Mouse (Mus musculus) megakaryocyte-erythroid progenitor cell, adult 5-6 weeks (primary cell): ENCODE measurements around the gene Chmp6. TPM values are rescaled to one million over a fixed set of nuclear protein-coding genes. Genes with fewer than 3 reads are reported as not detected.

Source experiments
- ATAC-seq: replicated peaks from 2 replicates; pipeline ENCODE4 v1.8.0; 2016; ENCODE audit warnings: mild to moderate bottlenecking, inconsistent platforms; ENCODE audit not compliant: severe bottlenecking, poor library complexity, low FRiP score, low TSS enrichment
- total RNA-seq, 2 experiments: library from RNA; stranded (forward) in 1 of 2; stranded (reverse) in 1 of 2; fragments of 200-1000, 215-1000 nt in 1 of 2; fragments of >200 nt in 1 of 2; fragmentation: Nextera tagmentation in 1 of 2; gene quantifications; 2 replicates each; pipeline ENCODE4 v1.2.3; 2014 to 2017

The Chmp6 gene
- total RNA-seq, 2 experiments from 2014 or later, result 17.7 to 25.2 TPM

DNA sequence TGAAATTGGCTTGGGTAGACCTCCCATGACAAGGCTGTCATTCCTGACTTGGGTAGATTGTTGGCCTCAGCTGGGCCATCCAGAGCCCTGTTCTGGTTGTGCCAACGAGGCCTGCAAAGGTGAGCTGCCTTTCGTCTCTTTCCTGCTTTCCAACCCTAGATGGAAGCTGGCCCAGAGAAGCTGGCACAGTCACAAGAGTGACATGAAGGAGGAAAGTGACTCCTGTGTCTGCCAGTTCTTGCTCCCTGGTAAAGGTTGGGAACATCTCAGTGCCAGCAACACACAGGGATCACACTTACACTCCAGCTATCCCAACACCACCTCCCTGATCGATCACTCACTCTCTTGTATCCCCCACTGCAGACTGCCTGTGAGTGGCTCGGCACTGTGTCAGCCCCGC, 7.4 kb upstream of the Chmp6 start:
- ATAC-seq, result no peak

DNA sequence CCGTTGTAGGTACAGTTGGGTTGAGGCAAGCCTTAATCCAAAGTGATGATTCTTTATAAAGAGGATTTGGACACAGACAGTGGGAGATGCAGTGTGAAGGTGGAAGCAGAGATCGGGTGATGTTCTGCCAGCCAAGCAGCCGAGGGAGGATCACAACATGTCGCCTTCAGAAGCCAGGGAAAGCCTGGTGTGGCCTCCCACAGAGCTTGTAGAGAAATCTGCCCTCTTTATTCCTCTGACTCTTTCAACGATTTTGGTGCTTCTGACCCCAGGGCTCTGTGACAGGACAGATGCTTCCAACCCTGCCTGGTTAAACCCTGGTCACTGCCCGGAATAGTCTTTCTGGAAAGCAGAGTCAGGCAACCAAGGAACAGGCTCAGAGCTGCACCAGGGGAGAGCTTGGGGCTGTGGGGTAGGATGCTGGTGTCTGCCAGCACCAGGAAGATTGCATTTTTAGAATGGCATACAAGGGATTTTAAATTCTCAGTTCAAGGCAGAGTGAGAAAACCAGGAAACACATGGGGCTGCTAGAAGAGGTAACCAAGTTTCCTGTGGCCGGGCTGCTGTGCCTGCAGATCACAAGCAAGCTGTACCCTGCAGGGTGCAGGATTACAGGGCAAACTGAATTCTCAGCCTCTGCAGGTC, 6.1 kb upstream of the Chmp6 start:
- no peak for ATAC-seq

DNA sequence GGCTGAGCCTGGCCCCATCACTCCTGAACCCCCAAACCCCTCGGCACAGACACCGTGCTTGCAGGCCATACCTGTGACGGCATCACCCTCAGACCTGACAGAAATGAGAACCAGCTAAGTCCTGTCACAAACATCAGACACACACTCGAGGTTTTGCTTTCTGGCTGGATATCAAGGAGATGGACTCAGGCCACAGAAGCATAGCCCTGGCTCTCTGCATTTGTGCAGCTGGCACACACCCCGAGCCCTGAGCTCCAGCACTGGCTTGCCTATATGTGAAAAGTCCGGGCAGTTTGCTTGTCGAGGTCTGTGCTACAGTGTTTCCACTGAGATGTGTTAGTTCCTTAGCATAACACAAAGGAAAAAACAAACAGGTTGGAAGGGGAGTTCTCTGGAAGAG, 5.5 kb upstream of the Chmp6 start:
- no peak for ATAC-seq

DNA sequence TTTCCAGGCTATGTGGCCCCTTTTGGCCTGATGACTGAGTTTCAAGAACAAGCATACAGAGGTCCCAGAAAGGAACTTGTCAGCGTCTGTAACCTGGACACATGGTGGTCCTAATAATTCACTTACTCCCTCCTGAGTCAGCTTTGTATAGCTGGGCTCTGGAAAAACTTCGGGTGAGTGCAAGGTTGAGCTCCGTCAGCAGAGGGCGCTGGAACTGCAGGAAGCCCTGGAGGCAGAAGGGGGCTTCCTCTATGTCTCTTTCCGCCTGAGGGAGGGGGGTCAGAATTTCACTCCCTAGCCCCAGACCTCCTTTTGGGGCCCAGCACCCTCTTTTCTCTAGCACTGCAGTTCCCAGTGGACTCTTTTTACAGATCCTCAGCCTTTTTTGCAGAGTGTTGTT, 3.8 kb upstream of the Chmp6 start:
- 0 out of 2 replicates have a peak, but pooled peaks have one; percentile 49 for ATAC-seq

DNA sequence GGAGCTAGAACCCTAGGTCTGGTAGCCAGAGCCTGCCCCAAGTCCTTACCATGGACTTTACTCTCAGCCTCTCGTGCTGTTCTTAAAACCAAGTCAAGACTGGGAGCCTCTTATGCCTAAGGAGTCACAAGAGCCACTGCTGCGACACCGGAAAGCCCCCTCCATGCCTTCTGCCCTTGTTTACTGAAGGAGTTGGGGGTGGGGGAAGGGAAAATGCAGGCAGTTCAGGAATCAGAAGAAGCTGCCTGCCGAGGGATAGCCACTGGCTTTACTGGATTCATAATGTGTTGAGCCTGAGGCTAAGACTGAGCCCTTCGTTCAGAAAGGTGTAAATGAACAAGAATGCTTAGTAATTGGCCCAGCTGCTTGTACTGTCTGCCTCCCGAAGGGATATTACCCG, 396 bp upstream of the Chmp6 start:
- no peak for ATAC-seq

GRCm38 (mm10) chr11:119913935-119914314, 684 bp downstream of the Chmp6 start:
- ATAC-seq, result 0 out of 2 replicates have a peak, but pooled peaks have one; percentile 3

DNA sequence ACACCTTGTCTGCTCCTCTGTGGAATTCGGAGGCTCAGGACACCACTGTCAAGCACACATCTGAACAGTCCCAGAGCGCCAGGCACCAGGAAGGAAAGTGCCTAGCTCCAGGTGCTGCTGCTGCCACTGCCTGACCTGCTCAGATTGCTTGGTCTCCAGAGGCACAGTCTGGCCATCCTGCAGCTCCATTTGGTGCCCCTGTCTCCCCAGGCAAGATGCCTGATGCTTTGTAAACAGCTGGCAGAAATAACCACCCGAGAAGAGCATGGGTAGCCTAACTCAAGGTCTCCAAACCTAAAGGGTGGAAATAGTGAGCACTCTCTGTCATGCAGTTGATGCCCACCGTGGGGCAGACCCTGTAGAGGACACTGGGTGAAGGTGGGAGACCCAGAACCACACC, 1.1 kb downstream of the Chmp6 start:
- ATAC-seq, result no peak

DNA sequence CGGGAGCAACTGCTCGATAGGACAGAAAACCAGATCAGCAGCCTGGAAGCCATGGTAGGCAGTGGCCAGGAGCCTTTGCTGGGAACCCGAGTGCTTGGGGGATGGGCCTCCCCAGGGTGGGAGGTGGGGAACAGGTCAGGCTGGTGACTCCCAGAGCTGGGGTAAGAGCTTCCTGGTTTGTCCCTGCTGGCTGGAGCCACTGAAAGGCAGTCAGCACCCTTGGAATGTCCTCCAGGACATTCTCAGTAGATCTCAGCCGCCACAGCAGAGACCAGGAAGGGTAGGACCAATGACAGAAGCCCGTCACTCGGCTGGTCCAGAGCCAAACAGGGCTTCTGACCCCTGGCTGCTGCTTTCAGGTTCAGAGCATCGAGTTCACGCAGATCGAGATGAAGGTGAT, 2.4 kb downstream of the Chmp6 start:
- ATAC-seq, result no peak

- ATAC-seq, result no peak
Measured at GRCm38 (mm10) chr11:119916102-119916790, 3.0 kb downstream of the Chmp6 start.

- no peak for ATAC-seq
Measured at GRCm38 (mm10) chr11:119916834-119917469, 3.7 kb downstream of the Chmp6 start.

- ATAC-seq, result no peak
Measured at GRCm38 (mm10) chr11:119918521-119918920, 5.3 kb downstream of the Chmp6 start.

GRCm38 (mm10) chr11:119919432-119919831, 6.2 kb downstream of the Chmp6 start:
- no peak for ATAC-seq

- ATAC-seq, result peak; percentile 78
Measured at GRCm38 (mm10) chr11:119919897-119920296, 6.7 kb downstream of the Chmp6 start.

- no peak for ATAC-seq
Measured at GRCm38 (mm10) chr11:119920668-119921067, 7.4 kb downstream of the Chmp6 start.

GRCm38 (mm10) chr11:119925176-119925575, 11.9 kb downstream of the Chmp6 start:
- no peak for ATAC-seq

- no peak for ATAC-seq
Measured at GRCm38 (mm10) chr11:119926762-119927161, 13.5 kb downstream of the Chmp6 start.

DNA sequence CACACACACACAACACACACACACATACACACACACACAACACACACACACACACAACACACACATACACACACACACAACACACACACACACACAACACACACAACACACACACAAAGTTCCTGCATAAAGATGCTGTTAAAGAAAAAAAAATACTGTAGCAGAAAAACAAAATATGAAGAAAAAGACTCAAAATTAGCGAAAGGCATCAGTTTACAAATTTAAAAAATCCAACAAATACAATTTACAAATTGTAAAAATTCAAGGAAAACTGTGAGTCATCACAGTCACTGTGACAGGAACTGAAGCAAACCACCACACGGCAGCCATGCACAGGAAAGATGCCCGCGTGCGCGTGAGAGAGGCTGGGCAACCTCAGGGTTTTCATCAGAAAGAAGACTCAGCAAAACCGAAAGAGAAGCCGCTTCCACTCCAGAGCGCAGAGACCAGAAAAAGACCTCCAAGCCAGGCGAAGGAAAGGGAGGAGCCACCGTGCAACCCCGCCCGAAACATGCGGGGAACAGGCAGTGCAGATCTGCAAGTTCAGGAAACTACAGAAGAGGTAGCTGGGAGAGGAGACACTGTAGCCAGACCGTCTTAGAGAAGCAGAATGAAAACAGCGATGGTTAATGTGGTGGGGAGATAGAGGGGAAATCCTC, 14.9 kb downstream of the Chmp6 start:
- ATAC-seq, result peak; percentile 75

DNA sequence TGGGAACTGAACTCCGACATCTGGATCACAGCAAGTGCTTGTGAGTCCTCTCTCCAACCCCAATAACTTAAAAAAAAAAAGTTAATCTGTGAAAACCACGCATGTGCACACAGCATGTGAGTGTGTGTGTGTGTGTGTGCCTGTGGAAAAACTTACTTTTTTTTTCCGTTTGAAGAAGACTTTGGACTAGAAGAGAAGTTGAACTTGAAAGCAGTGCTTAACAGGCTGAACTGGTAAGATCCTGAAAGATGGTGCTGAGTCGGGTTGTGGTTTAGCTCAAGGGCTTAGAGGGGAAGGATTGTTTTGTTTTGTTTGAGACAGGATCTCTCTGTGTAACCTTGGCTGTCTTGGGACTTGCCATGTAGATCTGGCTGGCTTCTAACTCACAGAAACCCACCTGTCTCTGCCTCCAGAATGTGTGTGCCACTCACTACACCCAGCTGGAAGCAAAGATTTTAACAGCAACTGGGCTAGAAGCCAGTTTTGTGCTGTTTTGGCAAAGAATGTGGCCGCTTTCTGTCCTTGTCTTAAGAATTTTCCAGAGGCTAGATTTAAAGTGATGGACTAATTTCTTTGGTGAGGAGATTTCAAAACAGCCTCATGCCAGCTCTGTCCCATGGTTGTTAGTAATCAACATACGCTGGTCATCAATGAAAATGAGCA, 16.5 kb downstream of the Chmp6 start:
- no peak for ATAC-seq

DNA sequence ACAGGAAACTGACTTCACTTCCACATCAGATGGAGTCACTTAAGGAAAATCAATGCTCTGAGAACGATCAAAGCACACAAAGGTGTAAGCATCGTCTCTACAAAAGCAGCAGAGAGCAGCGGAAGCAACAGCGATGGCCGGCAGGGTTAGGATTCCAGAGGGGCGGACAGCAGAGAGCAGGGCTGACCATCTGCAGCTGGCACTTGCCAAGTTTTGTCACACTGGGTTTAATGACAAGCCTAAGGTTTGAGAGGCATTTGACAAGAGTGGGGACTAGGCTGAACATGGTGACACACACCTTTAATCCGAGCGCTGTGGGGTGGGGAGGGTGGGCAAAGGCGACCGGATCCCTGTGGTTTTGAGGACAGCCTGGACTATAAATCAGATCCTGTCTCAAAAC, 18.6 kb downstream of the Chmp6 start:
- no peak for ATAC-seq

DNA sequence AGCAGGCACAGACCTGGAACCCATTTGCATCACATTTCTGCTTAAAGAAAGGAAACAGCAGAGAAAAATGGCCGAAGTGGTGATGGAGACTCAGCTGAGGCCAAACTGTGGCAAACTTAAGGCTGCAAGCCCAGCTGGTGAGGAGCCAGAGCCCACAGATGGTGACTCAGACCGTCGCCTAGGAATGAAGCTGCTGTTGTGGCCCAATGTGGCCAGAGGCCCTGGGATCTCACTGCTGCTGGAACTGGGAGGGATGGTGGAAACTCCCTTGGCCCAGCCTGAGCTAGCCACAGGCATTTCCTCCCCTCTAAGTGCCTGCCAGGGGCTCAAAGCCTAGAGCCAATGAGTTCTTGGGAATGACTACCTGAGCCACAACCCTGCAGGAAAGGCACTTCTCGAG, 19.9 kb downstream of the Chmp6 start:
- no peak for ATAC-seq
